Mouse (Mus musculus) limb, embryonic 15.5 days (tissue): ENCODE measurements around the gene Pla2r1. TPM values are rescaled to one million over a fixed set of nuclear protein-coding genes. Genes with fewer than 3 reads are reported as not detected.

Experiments used
- ATAC-seq: fragments of 200-750 bp; cut with Nextera tagmentation; 2 replicates; pipeline ENCODE4 v1.8.0; 2017; ENCODE audit warnings: low read depth, moderate TSS enrichment; ENCODE audit not compliant: insufficient number of reproducible peaks, low FRiP score, low TSS enrichment
- H3K27ac ChIP-seq: fragments of 300-500 bp; sonication (generic); 2 replicates; pipeline ENCODE4 v1.5.1; 2015; ENCODE audit warnings: moderate library complexity, mild to moderate bottlenecking, inconsistent platforms
- H3K27me3 ChIP-seq: fragments of 300-500 bp; sonication (generic); 2 replicates; pipeline ENCODE4 v1.6.1; 2015; ENCODE audit warnings: inconsistent platforms
- H3K36me3 ChIP-seq: fragments of 300-500 bp; sonication (generic); 2 replicates; pipeline ENCODE4 v1.6.1; 2015; ENCODE audit warnings: inconsistent platforms
- H3K4me1 ChIP-seq: fragments of 300-500 bp; sonication (generic); 2 replicates; pipeline ENCODE4 v1.6.1; 2015; ENCODE audit warnings: inconsistent platforms
- H3K4me2 ChIP-seq: fragments of 300-500 bp; sonication (generic); 2 replicates; pipeline ENCODE4 v1.6.1; 2015; ENCODE audit warnings: mild to moderate bottlenecking, inconsistent platforms
- H3K4me3 ChIP-seq: fragments of 300-500 bp; sonication (generic); 2 replicates; pipeline ENCODE4 v1.5.1; 2015; ENCODE audit warnings: mild to moderate bottlenecking, inconsistent platforms
- H3K9ac ChIP-seq: fragments of 300-500 bp; sonication (generic); 2 replicates; pipeline ENCODE4 v1.6.1; 2015; ENCODE audit warnings: inconsistent platforms
- H3K9me3 ChIP-seq: fragments of 300-500 bp; sonication (generic); 2 replicates; pipeline ENCODE4 v1.6.1; 2016; ENCODE audit warnings: inconsistent platforms
- WGBS: fragments of 180-500 bp; shearing (Covaris S2); methylation state at CpG from one replicate; pipeline ENCODE4 v1.1.7; 2015; 5-methylcytosine and 5-hydroxymethylcytosine counted together
- polyA plus RNA-seq: library from polyadenylated mRNA; unstranded; fragments of >200 nt; fragmentation: Nextera tagmentation; extraction: Ambion mirVana; gene quantifications from 2 replicates; pipeline ENCODE4 v1.2.1, GENCODE M21; 2015

The Pla2r1 gene
- polyA plus RNA-seq = 0.87 and 1.2 TPM in 2 replicates

GRCm38 (mm10) chr2:60552902-60553682 is at the start of gene Pla2r1:
Gene Pla2r1, minus strand, starts transcription at chr2:60553308.
- H3K9me3 ChIP-seq = no peaks in the 10 kb centered on the region
- H3K4me3 ChIP-seq = peak within 1 kb of the TSS; percentile 45
- H3K27ac ChIP-seq = no peak within 1 kb of the TSS
- no peaks in the 10 kb centered on the region for H3K27me3 ChIP-seq
- H3K4me1 ChIP-seq = peaks cover 8% of the 10 kb centered on the region
- ATAC-seq = no peak
- H3K36me3 ChIP-seq = no peaks in the 10 kb centered on the region
- H3K9ac ChIP-seq = 0 out of 2 replicates have a peak within 1 kb of the TSS, but pooled peaks have one; percentile 8
- H3K4me2 ChIP-seq = peak within 1 kb of the TSS; percentile 89
- WGBS = 5% methylated on average over 33 of the region's 33 CpGs

- Histone ChIP-seq H3K9ac (no peak overlapping the region), H3K27me3 (no peaks in the 10 kb centered on the region), H3K36me3 (no peaks in the 10 kb centered on the region), H3K4me1 (no peaks in the 10 kb centered on the region), H3K4me3 (no peak overlapping the region), H3K27ac (no peak overlapping the region), H3K4me2 (no peak overlapping the region), H3K9me3 (no peaks in the 10 kb centered on the region)
- ATAC-seq = no peak
- 84% methylated on average over 2 of the region's 2 CpGs for WGBS
Measured at GRCm38 (mm10) chr2:60601326-60601725, 48.2 kb upstream of the Pla2r1 start.

- Histone ChIP-seq H3K4me1 (no peaks in the 10 kb centered on the region), H3K4me3 (no peak overlapping the region), H3K27ac (no peak overlapping the region), H3K9ac (no peak overlapping the region), H3K27me3 (no peaks in the 10 kb centered on the region), H3K4me2 (no peak overlapping the region), H3K36me3 (no peaks in the 10 kb centered on the region), H3K9me3 (no peaks in the 10 kb centered on the region)
- no peak for ATAC-seq
- 86% methylated on average over 2 of the region's 2 CpGs for WGBS
Measured at GRCm38 (mm10) chr2:60600863-60601262, 47.8 kb upstream of the Pla2r1 start.

- Histone ChIP-seq H3K36me3 (no peaks in the 10 kb centered on the region), H3K27ac (no peak overlapping the region), H3K4me3 (no peak overlapping the region), H3K4me1 (no peaks in the 10 kb centered on the region), H3K9me3 (no peaks in the 10 kb centered on the region), H3K27me3 (no peaks in the 10 kb centered on the region), H3K9ac (no peak overlapping the region), H3K4me2 (no peak overlapping the region)
- WGBS = 68% methylated on average over 4 of the region's 4 CpGs
- ATAC-seq = no peak
Measured at GRCm38 (mm10) chr2:60583416-60583815, 30.3 kb upstream of the Pla2r1 start.

GRCm38 (mm10) chr2:60554561-60554960 is 1.5 kb upstream of the Pla2r1 start:
- Histone ChIP-seq H3K4me1 (peaks cover 8% of the 10 kb centered on the region), H3K4me3 (no peak overlapping the region), H3K27ac (no peak overlapping the region), H3K27me3 (no peaks in the 10 kb centered on the region), H3K36me3 (no peaks in the 10 kb centered on the region), H3K9ac (no peak overlapping the region), H3K4me2 (no peak overlapping the region), H3K9me3 (no peaks in the 10 kb centered on the region)
- WGBS = 65% methylated on average over 4 of the region's 4 CpGs
- ATAC-seq = no peak

DNA sequence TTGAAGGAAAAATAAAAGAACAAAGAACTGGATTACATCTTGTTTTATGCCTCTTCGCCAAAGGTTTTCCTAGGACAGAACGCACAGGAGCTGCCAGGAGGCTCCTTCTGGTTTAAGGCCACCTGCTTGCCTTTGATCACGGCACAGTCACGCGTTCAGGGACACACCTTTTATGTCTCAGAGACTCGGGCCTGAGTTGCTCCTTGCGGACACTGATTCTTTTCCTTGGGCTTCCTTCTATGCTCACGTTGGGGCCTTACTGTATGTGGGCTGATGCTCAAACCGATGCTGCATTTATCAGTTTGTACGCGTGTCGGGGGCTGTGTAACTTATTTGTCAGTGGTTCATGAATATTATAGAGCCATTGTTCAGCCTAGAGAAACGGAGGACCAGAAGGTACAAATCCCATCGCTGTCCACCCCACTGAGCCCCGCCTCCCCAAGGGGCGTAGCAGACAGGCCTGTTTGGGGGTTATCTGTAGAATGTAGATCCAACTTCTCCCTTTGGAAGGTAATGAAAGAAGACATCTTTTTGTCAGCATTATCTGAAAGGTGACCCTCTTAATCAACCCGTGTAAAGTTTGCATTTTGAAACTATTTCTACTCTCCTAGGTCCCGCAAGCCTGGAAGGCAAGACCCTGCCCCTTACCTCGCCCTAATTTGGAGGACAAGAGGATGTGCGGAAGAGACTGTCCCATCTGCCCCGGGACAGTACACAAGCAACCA is 769 bp downstream of the Pla2r1 start:
- Histone ChIP-seq H3K27me3 (no peaks in the 10 kb centered on the region), H3K9ac (0 out of 2 replicates have a peak overlapping the region, but pooled peaks have one; percentile 8), H3K27ac (no peak overlapping the region), H3K4me3 (peak overlapping the region; percentile 45), H3K4me2 (peak overlapping the region; percentile 89), H3K4me1 (peaks cover 8% of the 10 kb centered on the region), H3K36me3 (no peaks in the 10 kb centered on the region), H3K9me3 (no peaks in the 10 kb centered on the region)
- WGBS = 35% methylated on average over 21 of the region's 21 CpGs
- ATAC-seq = no peak

DNA sequence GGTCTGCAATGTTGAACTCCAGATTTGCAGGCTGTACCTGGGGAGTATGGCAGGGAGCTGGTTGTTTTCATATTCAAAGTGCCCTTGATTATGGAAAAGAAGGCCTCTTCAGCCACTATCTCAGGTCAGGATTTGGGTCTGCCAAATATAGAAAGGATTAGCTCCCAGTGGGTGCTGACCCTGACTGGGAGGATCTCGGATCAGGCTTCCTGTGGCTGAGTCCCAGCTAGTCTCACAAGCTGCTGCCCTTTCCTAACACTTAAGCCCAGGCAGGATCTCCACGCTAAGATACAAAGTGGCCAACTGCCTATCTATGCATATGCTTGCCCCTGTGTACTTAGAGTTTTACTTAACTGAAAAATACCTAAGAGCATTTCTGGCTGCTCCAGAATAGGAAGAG is 1.4 kb downstream of the Pla2r1 start:
- Histone ChIP-seq H3K4me3 (no peak overlapping the region), H3K36me3 (no peaks in the 10 kb centered on the region), H3K9me3 (no peaks in the 10 kb centered on the region), H3K27ac (no peak overlapping the region), H3K4me2 (no peak overlapping the region), H3K4me1 (peaks cover 8% of the 10 kb centered on the region), H3K27me3 (no peaks in the 10 kb centered on the region), H3K9ac (no peak overlapping the region)
- ATAC-seq = no peak
- WGBS = 58% methylated on average over 2 of the region's 2 CpGs

GRCm38 (mm10) chr2:60550521-60550920 is 2.6 kb downstream of the Pla2r1 start:
- no peak for ATAC-seq
- no peak overlapping the region for H3K9ac ChIP-seq

DNA sequence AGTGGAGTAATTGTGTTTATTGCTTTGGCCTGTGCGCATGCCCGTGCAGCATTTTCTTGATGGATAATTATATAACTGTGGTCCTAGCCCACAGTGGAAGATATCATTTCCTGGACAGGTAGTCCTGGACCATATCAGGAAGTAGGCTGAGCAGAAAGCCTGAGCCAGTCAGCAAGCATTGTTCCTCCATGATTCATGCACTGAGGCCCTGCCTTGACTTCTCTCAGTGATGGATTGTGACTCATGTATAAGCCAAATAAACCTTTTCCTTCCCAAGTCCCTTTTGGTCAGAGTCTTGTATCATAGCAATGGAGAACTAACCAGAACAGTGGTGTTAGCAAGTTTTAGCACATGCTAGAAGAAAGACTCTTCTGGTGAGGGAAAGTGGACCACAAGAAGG is 3.3 kb downstream of the Pla2r1 start:
- Histone ChIP-seq H3K4me2 (no peak overlapping the region), H3K36me3 (no peaks in the 10 kb centered on the region), H3K4me1 (peaks cover 8% of the 10 kb centered on the region), H3K27ac (no peak overlapping the region), H3K9me3 (no peaks in the 10 kb centered on the region), H3K9ac (no peak overlapping the region), H3K27me3 (no peaks in the 10 kb centered on the region), H3K4me3 (no peak overlapping the region)
- 82% methylated on average over 2 of the region's 2 CpGs for WGBS
- ATAC-seq = no peak

More at GRCm38 (mm10) chr2:60550521-60550920, 2.6 kb downstream of the Pla2r1 start:
- H3K4me3 ChIP-seq = no peak overlapping the region
- H3K4me1 ChIP-seq = peaks cover 8% of the 10 kb centered on the region
- H3K4me2 ChIP-seq = no peak overlapping the region
- WGBS = 87% methylated on average over 8 of the region's 8 CpGs
- H3K27ac ChIP-seq = no peak overlapping the region
- no peaks in the 10 kb centered on the region for H3K36me3 ChIP-seq
- H3K9me3 ChIP-seq = no peaks in the 10 kb centered on the region
- H3K27me3 ChIP-seq = no peaks in the 10 kb centered on the region

DNA sequence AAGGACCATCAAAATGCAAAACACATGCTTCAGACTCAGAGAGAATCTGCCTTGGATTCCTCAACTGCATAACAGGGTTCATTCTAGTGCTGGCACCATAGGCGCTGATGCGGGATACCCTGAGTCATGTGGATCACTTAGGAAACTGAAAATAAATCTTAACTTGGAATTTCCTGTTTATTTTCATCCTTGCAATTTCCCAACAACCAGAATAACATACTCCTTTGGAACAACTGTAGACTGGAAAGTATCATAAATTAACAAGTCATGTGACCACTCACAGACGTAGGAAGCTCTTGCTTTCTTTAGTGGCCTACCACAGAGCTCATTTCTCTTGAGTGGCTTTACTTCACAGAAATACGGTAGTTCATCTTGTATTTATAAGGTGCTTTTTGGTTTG is 7.0 kb downstream of the Pla2r1 start:
- H3K27me3 ChIP-seq = no peaks in the 10 kb centered on the region
- WGBS = 75% methylated on average over 4 of the region's 4 CpGs
- H3K27ac ChIP-seq = no peak overlapping the region
- no peak overlapping the region for H3K9ac ChIP-seq
- no peak for ATAC-seq
- H3K4me2 ChIP-seq = no peak overlapping the region
- H3K4me3 ChIP-seq = no peak overlapping the region
- no peaks in the 10 kb centered on the region for H3K4me1 ChIP-seq
- no peaks in the 10 kb centered on the region for H3K9me3 ChIP-seq
- H3K36me3 ChIP-seq = no peaks in the 10 kb centered on the region

DNA sequence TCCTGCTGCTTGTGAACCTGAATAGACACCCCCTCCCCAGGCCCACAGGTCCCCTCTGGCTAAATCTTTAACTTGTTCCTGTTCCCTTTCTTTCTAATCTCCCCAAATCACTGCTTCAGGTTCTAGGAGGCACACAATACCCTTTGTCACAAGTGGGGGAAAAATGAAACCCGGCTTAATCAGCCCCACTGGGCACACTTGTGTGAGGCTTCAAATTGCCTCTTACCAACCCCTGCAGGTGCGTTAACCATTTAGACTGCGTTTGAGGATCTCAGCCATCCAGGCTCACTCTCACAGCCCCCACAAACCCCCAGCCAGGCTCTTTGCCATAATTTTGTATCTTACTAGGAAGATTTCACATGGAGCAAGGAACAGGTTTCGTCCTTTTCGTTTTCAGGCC is 9.1 kb downstream of the Pla2r1 start:
- H3K36me3 ChIP-seq = no peaks in the 10 kb centered on the region
- no peak overlapping the region for H3K9ac ChIP-seq
- no peak overlapping the region for H3K27ac ChIP-seq
- H3K27me3 ChIP-seq = no peaks in the 10 kb centered on the region
- H3K9me3 ChIP-seq = no peaks in the 10 kb centered on the region
- H3K4me1 ChIP-seq = no peaks in the 10 kb centered on the region
- ATAC-seq = no peak
- H3K4me3 ChIP-seq = no peak overlapping the region
- H3K4me2 ChIP-seq = no peak overlapping the region
- WGBS = 41% methylated on average over 5 of the region's 5 CpGs

- Histone ChIP-seq H3K36me3 (no peaks in the 10 kb centered on the region), H3K4me1 (no peaks in the 10 kb centered on the region), H3K4me3 (no peak overlapping the region), H3K4me2 (no peak overlapping the region), H3K9ac (no peak overlapping the region), H3K9me3 (no peaks in the 10 kb centered on the region), H3K27me3 (no peaks in the 10 kb centered on the region), H3K27ac (no peak overlapping the region)
- WGBS = 34% methylated on average over 5 of the region's 5 CpGs
- no peak for ATAC-seq
Measured at GRCm38 (mm10) chr2:60541745-60542144, 11.4 kb downstream of the Pla2r1 start.
